Mouse (Mus musculus) bone marrow, adult 2 months (tissue): Measurements from ENCODE around the gene Tmtc1. TPM values are rescaled to one million over a fixed set of nuclear protein-coding genes. Genes with fewer than 3 reads are reported as not detected.

Source experiments
- H3K27ac ChIP-seq: fragments of 200-500 bp; 2 replicates; pipeline ENCODE4 v1.5.1; 2012; ENCODE audit warnings: low read depth, mild to moderate bottlenecking, control low read depth, inconsistent platforms, low read length; ENCODE audit not compliant: control insufficient read depth, poor library complexity, insufficient read depth
- H3K4me1 ChIP-seq: fragments of 200-500 bp; 2 replicates; pipeline ENCODE4 v1.6.1; 2011; ENCODE audit warnings: low read length; ENCODE audit not compliant: control insufficient read depth, insufficient read depth
- H3K4me3 ChIP-seq: fragments of 200-500 bp; replicated peaks from 2 replicates; pipeline ENCODE3; 2011; ENCODE audit warnings: mild to moderate bottlenecking, low read depth, low read length, control low read depth; ENCODE audit not compliant: control insufficient read depth
- CTCF ChIP-seq: fragments of 200-500 bp; IDR thresholded peaks from 2 replicates; pipeline ENCODE4 v1.5.1; 2011; ENCODE audit warnings: low read length, control low read depth; ENCODE audit not compliant: control insufficient read depth, insufficient read depth
- POLR2A ChIP-seq: fragments of 200-500 bp; IDR thresholded peaks from 2 replicates; pipeline ENCODE4 v1.6.1; 2011; ENCODE audit warnings: low read depth, mild to moderate bottlenecking, control low read depth, low read length, borderline replicate concordance; ENCODE audit not compliant: control insufficient read depth
- WGBS: fragments of 180-500 bp; shearing (Covaris S2); methylation state at CpG from one replicate; pipeline ENCODE4 v1.1.7; 2018; 5-methylcytosine and 5-hydroxymethylcytosine counted together
- polyA plus RNA-seq: library from polyadenylated mRNA; stranded (reverse); fragments of >200 nt; gene quantifications from 2 replicates; pipeline ENCODE4 v1.2.4, GENCODE M21; 2011; ENCODE audit warnings: low replicate concordance; ENCODE audit not compliant: missing spikeins, insufficient read depth, insufficient read length

Tmtc1 gene
- polyA plus RNA-seq, 1 experiment, result 0.72 TPM

DNA sequence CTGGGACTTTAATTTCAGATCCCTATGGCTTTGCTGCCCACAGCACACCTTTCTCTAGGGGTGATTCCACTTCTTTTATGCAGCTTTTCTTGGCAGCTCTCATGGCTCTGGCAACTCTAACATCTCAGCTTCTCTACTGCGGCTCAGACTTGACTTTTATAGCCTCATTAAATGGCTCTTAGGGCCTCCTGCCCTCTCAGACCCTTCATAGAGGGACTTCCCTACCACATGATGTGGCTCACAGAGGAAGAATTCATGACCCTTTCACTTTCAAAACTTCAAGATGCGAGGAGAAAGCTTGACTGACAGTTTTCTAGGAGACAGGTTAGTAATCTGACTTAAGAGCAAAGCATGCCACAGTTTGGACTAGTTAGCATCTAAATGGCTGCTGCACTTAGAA is 221.5 kb downstream of the Tmtc1 start:
- TF ChIP-seq CTCF (no peak), POLR2A (no peak)
- Histone ChIP-seq H3K4me1 (no peaks in the 10 kb centered on the region; the same call in 1 of the 2 replicates), H3K27ac (no peak overlapping the region), H3K4me3 (no peak overlapping the region)
- 62% methylated on average over 2 of the region's 2 CpGs for WGBS

DNA sequence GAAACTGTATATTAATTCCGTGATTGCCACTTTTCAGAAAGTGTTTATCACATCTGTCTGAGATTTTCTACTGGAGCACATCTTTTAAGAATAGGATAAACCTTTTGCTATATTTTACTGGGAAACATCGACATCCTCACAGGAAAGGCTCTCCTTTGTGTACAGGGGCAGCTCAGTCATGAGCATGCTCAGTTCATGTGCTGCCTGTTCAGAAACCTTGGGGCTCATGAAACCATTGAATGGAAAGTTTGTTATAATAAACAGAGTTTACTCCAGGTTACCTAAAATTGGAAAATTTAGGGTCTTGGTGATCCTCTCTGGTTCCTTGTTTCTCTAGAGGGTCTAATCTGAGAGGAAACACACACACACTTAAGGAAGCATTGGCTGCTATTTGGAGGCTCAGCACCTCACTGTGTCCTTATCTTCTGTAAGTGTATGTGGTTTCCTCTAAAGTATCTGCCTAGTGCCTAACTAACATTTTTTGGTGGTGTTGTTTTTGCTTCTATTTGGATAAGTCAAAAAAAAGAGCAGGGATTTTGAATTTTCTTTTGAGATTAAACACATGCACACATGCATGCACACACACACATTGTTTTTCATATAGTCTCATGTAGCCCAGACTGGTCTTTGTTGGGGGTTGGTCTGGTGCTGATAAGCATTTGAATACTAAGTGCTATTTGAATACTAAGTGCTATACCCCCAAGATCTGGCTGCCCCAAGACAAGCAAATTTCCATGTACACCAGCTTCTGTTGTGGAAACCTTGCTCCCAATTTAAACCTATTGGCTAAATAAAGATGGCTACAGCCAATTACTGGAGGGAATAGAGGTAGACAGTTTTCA is 225.7 kb downstream of the Tmtc1 start:
- H3K27ac ChIP-seq, result no peak overlapping the region
- TF ChIP-seq CTCF (no peak), POLR2A (no peak)
- H3K4me1 ChIP-seq, result no peaks in the 10 kb centered on the region; the same call in 1 of the 2 replicates
- WGBS, result 35% methylated on average over 2 of the region's 2 CpGs
- H3K4me3 ChIP-seq, result no peak overlapping the region

DNA sequence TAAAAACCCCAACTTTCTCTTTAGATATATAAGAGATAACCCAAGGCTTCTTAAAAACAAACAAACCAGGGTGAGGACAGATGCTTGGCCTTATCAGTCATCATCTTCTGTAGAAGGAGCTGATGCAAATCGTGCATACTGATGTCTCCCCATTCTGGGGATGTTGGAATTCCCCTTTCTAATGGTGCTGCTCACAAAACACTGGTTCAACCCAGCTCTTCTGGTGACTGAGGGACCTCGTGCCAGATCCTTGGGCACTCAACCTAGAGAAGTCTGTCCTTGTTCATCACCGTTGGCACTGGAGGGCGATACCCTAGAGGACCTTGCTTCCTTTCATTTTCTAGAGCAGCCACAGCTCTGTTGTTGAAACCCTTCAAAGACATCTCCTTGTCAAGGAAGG is 227.4 kb downstream of the Tmtc1 start:
- no peak for TF ChIP-seq CTCF
- TF ChIP-seq POLR2A, result no peak
- 77% methylated on average over 4 of the region's 4 CpGs for WGBS
- H3K27ac ChIP-seq, result no peak overlapping the region
- H3K4me3 ChIP-seq, result no peak overlapping the region
- no peaks in the 10 kb centered on the region; the same call in 1 of the 2 replicates for H3K4me1 ChIP-seq

DNA sequence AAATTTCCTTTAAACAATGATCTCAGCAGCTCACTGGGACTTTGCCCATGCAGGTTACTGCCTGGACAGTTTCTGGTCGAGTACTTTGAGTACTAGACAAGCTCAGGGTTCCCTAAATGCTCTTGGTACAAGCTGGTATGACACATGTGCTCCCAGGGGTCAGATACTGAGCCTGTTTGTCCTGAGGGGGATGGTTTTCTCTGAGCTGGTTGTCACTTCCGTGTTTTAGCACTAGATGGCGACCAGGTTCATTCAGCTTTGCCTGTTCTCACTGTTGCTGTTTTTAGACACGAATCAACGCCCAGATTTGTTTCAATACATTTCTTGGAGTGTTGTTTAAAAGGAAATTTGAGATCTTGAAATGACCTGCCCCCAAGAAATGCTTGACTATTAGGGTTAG is 229.4 kb downstream of the Tmtc1 start:
- Histone ChIP-seq H3K4me3 (no peak overlapping the region), H3K27ac (no peak overlapping the region), H3K4me1 (no peaks in the 10 kb centered on the region)
- TF ChIP-seq POLR2A (no peak), CTCF (peak; percentile 29; the same call in 1 of the 2 replicates)
- under 1% methylated on average over 5 of the region's 5 CpGs for WGBS

DNA sequence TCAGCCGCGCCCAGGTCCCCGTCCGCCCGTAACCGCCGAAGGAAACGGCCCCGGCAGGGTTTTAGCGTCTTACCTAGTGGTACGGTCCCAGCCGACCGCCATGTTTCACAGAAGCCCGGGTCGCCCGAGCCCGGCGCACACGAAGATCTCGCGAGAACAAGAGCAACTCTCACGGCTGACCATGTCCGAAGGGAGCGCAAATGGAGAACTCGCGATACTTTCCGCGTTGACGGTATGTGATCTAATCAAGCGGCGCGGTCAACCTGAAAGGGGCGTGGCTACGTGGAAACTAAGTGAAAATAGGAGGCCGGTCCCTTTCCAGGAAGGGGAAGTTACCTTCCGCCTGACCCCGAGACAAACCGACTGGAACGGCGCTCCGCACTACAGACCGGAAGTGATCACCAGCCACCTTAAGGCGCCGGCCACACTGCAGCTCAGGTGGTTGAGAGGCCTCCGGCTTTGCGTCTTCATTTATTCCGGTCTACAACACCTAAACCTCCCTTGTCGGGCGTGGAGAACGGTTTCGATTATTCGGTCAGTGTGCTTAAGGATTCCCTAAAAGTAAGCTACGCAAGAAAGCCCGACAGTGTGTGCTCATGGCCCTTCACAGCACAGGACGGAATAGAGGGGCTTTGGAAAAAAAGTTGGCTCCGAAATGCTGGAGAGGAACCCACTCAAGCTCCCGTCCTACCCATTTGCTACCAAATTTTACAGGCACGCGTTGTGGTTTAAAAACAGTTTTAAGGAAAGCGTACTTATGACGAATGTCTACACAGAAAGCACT is 232.1 kb downstream of the Tmtc1 start, which contains the start of gene Ergic2:
Ergic2 (minus strand) TSS at position 478 of the 784 bp plus-strand sequence.
- H3K4me1 ChIP-seq, result no peaks in the 10 kb centered on the region
- TF ChIP-seq CTCF (no peak), POLR2A (peak; percentile 61; the same call in 1 of the 2 replicates)
- WGBS, result under 1% methylated on average over 61 of the region's 61 CpGs
- peak within 1 kb of the TSS; percentile 83 for H3K4me3 ChIP-seq
- H3K27ac ChIP-seq, result peak within 1 kb of the TSS; percentile 86

DNA sequence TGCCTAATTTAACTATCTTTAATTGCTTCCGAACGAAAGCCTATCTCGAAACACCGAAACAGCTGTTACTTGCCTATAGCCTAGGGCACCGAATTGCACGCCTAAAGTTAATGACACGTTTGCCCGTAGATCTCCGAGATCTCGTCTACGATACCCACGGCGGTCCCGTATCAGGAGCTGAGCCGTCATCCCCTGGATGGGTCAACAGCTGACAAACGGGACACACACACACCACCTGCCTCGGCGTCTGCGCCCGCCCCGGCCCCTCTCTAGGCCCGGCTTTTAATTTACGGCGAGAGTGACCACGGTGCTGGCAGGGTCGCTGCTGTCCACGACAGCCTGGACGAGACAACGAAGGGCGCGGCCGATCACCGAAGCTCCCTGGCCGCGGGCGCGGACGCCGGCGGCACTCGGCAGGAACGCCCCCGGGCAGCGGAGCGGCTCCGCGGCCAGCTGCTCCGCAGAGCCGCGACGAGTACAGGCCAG is 232.8 kb downstream of the Tmtc1 start:
- Histone ChIP-seq H3K4me1 (no peaks in the 10 kb centered on the region), H3K27ac (peak overlapping the region; percentile 82), H3K4me3 (peak overlapping the region; percentile 83)
- under 1% methylated on average over 51 of the region's 51 CpGs for WGBS
- no peak for TF ChIP-seq CTCF
- TF ChIP-seq POLR2A, result no peak

DNA sequence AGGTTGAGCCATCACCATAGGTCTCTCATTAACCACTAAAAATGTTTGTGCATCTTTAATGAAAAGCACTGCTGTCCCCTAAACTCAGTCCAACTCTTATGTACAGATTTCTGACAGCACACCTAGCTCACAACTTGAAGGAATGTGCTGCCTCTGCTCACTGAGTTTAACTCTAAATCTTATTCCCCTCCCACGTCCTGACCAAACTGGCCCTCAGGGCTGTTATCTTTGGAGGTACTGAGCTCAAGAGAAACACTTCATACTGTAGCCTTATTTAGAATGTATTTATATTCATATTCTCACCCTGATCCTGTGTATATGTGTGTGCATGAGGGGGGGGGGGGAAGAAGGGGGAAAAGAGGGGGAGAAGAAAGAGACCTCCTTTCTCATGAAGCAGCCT is 236.7 kb downstream of the Tmtc1 start:
- H3K27ac ChIP-seq, result no peak overlapping the region
- TF ChIP-seq CTCF (no peak), POLR2A (no peak)
- no peak overlapping the region for H3K4me3 ChIP-seq
- H3K4me1 ChIP-seq, result no peaks in the 10 kb centered on the region
- WGBS, result 68% methylated on average over 1 of the region's 1 CpGs

DNA sequence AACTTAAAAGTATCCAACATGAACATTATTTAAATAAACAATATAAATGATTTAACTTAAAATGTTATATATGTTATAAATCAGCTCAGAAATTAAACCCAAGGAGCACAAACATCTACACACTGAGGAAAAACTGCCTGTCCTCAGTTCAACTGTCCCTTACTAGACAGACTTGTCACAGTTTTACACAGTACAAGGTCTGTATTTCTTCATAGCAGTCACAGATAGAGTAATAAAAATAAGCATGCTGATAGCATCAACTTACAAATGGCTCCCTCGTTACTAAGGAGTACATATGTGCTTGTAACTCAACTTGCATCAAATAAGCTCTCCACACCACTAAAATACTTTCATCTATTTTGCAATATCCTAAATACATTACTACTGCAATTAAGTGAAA is 239.1 kb downstream of the Tmtc1 start:
- no peaks in the 10 kb centered on the region for H3K4me1 ChIP-seq
- H3K4me3 ChIP-seq, result no peak overlapping the region
- no peak overlapping the region for H3K27ac ChIP-seq
- 73% methylated on average over 1 of the region's 1 CpGs for WGBS
- TF ChIP-seq POLR2A (no peak), CTCF (no peak)
